Mouse (Mus musculus) bone marrow macrophage, adult 2 months (primary cell): ENCODE measurements around the gene Vdr. TPM values are rescaled to one million over a fixed set of nuclear protein-coding genes. Genes with fewer than 3 reads are reported as not detected.

Experiments
- H3K27ac ChIP-seq: 2 replicates; pipeline ENCODE4 v1.5.1; 2012; ENCODE audit warnings: low read depth, low read length; ENCODE audit not compliant: insufficient read depth
- H3K4me1 ChIP-seq: 2 replicates; pipeline ENCODE4 v1.6.1; 2012; ENCODE audit warnings: low read length; ENCODE audit not compliant: control insufficient read depth, insufficient read depth
- H3K4me3 ChIP-seq: 2 replicates; pipeline ENCODE4 v1.5.1; 2012; ENCODE audit warnings: mild to moderate bottlenecking, low read length, moderate library complexity; ENCODE audit not compliant: insufficient read depth
- CTCF ChIP-seq: IDR thresholded peaks from 2 replicates; pipeline ENCODE4 v1.5.1; 2012; ENCODE audit warnings: low read depth, mild to moderate bottlenecking, low read length, moderate library complexity
- POLR2A ChIP-seq: IDR thresholded peaks from 2 replicates; pipeline ENCODE4 v1.6.1; 2012; ENCODE audit warnings: mild to moderate bottlenecking, low read depth, low read length, borderline replicate concordance
- polyA plus RNA-seq: library from polyadenylated mRNA; stranded (reverse); fragments of >200 nt; gene quantifications from 2 replicates; pipeline ENCODE4 v1.2.4, GENCODE M21; 2012; ENCODE audit not compliant: missing spikeins, insufficient read depth, insufficient read length

The Vdr gene
- polyA plus RNA-seq, 1 experiment, result 0.82 TPM

- TF ChIP-seq CTCF (no peak), POLR2A (no peak)
- no peak overlapping the region for H3K4me3 ChIP-seq
- H3K27ac ChIP-seq, result no peak overlapping the region
- peaks cover 10% of the 10 kb centered on the region for H3K4me1 ChIP-seq
Observed at GRCm38 (mm10) chr15:97815254-97815653, 95.2 kb downstream of the Vdr start.

GRCm38 (mm10) chr15:97814703-97815102, 95.7 kb downstream of the Vdr start:
- Histone ChIP-seq H3K27ac (no peak overlapping the region), H3K4me3 (no peak overlapping the region), H3K4me1 (peaks cover 10% of the 10 kb centered on the region)
- TF ChIP-seq CTCF, result no peak
- TF ChIP-seq POLR2A, result no peak

- Histone ChIP-seq H3K4me1 (peaks cover 10% of the 10 kb centered on the region), H3K27ac (no peak overlapping the region), H3K4me3 (no peak overlapping the region)
- no peak for TF ChIP-seq CTCF
- TF ChIP-seq POLR2A, result no peak
Observed at GRCm38 (mm10) chr15:97813452-97814204, 96.8 kb downstream of the Vdr start.

GRCm38 (mm10) chr15:97812875-97813274, 97.6 kb downstream of the Vdr start:
- Histone ChIP-seq H3K27ac (no peak overlapping the region), H3K4me3 (no peak overlapping the region), H3K4me1 (peaks cover 10% of the 10 kb centered on the region)
- no peak for TF ChIP-seq POLR2A
- TF ChIP-seq CTCF, result no peak

GRCm38 (mm10) chr15:97812126-97812525, 98.3 kb downstream of the Vdr start:
- Histone ChIP-seq H3K4me1 (peaks cover 5% of the 10 kb centered on the region), H3K4me3 (no peak overlapping the region), H3K27ac (no peak overlapping the region)
- TF ChIP-seq CTCF, result no peak
- no peak for TF ChIP-seq POLR2A

GRCm38 (mm10) chr15:97811307-97811706, 99.1 kb downstream of the Vdr start:
- no peak overlapping the region for H3K27ac ChIP-seq
- TF ChIP-seq POLR2A (no peak), CTCF (no peak)
- no peak overlapping the region for H3K4me3 ChIP-seq
- H3K4me1 ChIP-seq, result no peaks in the 10 kb centered on the region

GRCm38 (mm10) chr15:97810399-97810798, 100.0 kb downstream of the Vdr start:
- Histone ChIP-seq H3K4me3 (no peak overlapping the region), H3K27ac (no peak overlapping the region), H3K4me1 (no peaks in the 10 kb centered on the region)
- TF ChIP-seq CTCF, result no peak
- no peak for TF ChIP-seq POLR2A

GRCm38 (mm10) chr15:97809942-97810341, 100.5 kb downstream of the Vdr start:
- Histone ChIP-seq H3K27ac (no peak overlapping the region), H3K4me1 (no peaks in the 10 kb centered on the region), H3K4me3 (no peak overlapping the region)
- TF ChIP-seq CTCF (no peak), POLR2A (no peak)

GRCm38 (mm10) chr15:97809206-97809605, 101.2 kb downstream of the Vdr start:
- TF ChIP-seq CTCF (no peak), POLR2A (no peak)
- Histone ChIP-seq H3K4me3 (no peak overlapping the region), H3K4me1 (no peaks in the 10 kb centered on the region), H3K27ac (no peak overlapping the region)

GRCm38 (mm10) chr15:97808532-97808931, 101.9 kb downstream of the Vdr start:
- no peak overlapping the region for H3K27ac ChIP-seq
- H3K4me3 ChIP-seq, result no peak overlapping the region
- no peaks in the 10 kb centered on the region for H3K4me1 ChIP-seq
- TF ChIP-seq POLR2A (no peak), CTCF (no peak)
